Comparison of ENCODE assay signal across 30 mouse cellular contexts in genomic region chr13:112410461-112410860, GRCm38 (mm10). TPM values are rescaled to one million over a fixed set of nuclear protein-coding genes. Genes with fewer than 3 reads are reported as not detected.
DNase-seq lines count a peak whose midpoint lies in the region; ATAC-seq and TF ChIP-seq lines count a peak whose summit lies in the region.
"Had no signal": no experiment of that assay in that cellular context is flagged by ENCODE, and none has a peak within 500 bp of the region (broad histone marks: within the 10 kb centered on the region; RNA-seq: fewer than 3 reads in every experiment).

No protein-coding gene starts in this region.

- H3K36me3 ChIP-seq in lung, embryonic 15.5 days, result no peaks in the 10 kb centered on the region
- H3K36me3 ChIP-seq in lung, postnatal 0 days (ENCODE audit: insufficient read depth, low read length), result no peaks in the 10 kb centered on the region
- H3K36me3 ChIP-seq in midbrain, embryonic 11.5 days (ENCODE audit: control insufficient read depth, insufficient read depth, low read length), result no peaks in the 10 kb centered on the region
- no peaks in the 10 kb centered on the region for H3K36me3 ChIP-seq in midbrain, embryonic 16.5 days (ENCODE audit: control insufficient read depth, insufficient read depth, low read length)
- no peaks in the 10 kb centered on the region for H3K36me3 ChIP-seq in forebrain, embryonic 14.5 days (ENCODE audit: control insufficient read depth, insufficient read depth, low read length)
- H3K36me3 ChIP-seq: embryonic facial prominence, embryonic 13.5 days; embryonic facial prominence, embryonic 15.5 days; forebrain, embryonic 10.5 days; forebrain, embryonic 12.5 days; forebrain, embryonic 15.5 days; G1E had no signal

- H3K9ac ChIP-seq in lung, embryonic 15.5 days, result no peak overlapping the region
- no peak overlapping the region for H3K9ac ChIP-seq in lung, postnatal 0 days (replicated peaks; ENCODE audit: low read depth)
- H3K9ac ChIP-seq in midbrain, embryonic 11.5 days (ENCODE audit: low read length), result no peak overlapping the region
- H3K9ac ChIP-seq in midbrain, embryonic 16.5 days (ENCODE audit: low read depth, low read length), result no peak overlapping the region
- H3K9ac ChIP-seq in forebrain, embryonic 14.5 days (ENCODE audit: low read length), result no peak overlapping the region
- H3K9ac ChIP-seq: embryonic facial prominence, embryonic 13.5 days; embryonic facial prominence, embryonic 15.5 days; forebrain, embryonic 12.5 days; forebrain, embryonic 15.5 days; forebrain, postnatal 0 days had no signal

- no peak for TF ChIP-seq CTCF in lung, postnatal 0 days (IDR thresholded peaks at IDR 0.05)

- intact Hi-C loops in heart, postnatal 10 days (cut with DNase I), result no loop called here

- no peak overlapping the region for H3K4me3 ChIP-seq in lung, embryonic 15.5 days
- no peak overlapping the region for H3K4me3 ChIP-seq in lung, postnatal 0 days (ENCODE audit: low read depth, low read length)
- H3K4me3 ChIP-seq in midbrain, embryonic 11.5 days (ENCODE audit: low read depth, low read length), result no peak overlapping the region
- no peak overlapping the region for H3K4me3 ChIP-seq in midbrain, embryonic 16.5 days (ENCODE audit: low read depth, low read length)
- no peak overlapping the region for H3K4me3 ChIP-seq in forebrain, embryonic 14.5 days (ENCODE audit: low read depth, low read length)
- H3K4me3 ChIP-seq: embryonic facial prominence, embryonic 13.5 days; embryonic facial prominence, embryonic 15.5 days; erythroblast, embryonic 14.5 days; forebrain, embryonic 10.5 days; forebrain, embryonic 12.5 days; forebrain, embryonic 15.5 days had no signal

- peak overlapping the region; percentile 74; the same call in 1 of the 2 replicates for H3K27ac ChIP-seq in lung, embryonic 15.5 days
- no peak overlapping the region for H3K27ac ChIP-seq in lung, postnatal 0 days (ENCODE audit: low read length)
- no peak overlapping the region for H3K27ac ChIP-seq in midbrain, embryonic 11.5 days (ENCODE audit: low read depth, low read length)
- H3K27ac ChIP-seq in midbrain, embryonic 16.5 days (ENCODE audit: low read length), result no peak overlapping the region
- no peak overlapping the region for H3K27ac ChIP-seq in forebrain, embryonic 14.5 days (ENCODE audit: low read depth, low read length)
- H3K27ac ChIP-seq: embryonic facial prominence, embryonic 13.5 days; embryonic facial prominence, embryonic 15.5 days; forebrain, embryonic 10.5 days; forebrain, embryonic 12.5 days; forebrain, embryonic 15.5 days had no signal

- no peaks in the 10 kb centered on the region for H3K9me3 ChIP-seq in lung, embryonic 15.5 days
- H3K9me3 ChIP-seq in lung, postnatal 0 days (ENCODE audit: low read length), result no peaks in the 10 kb centered on the region
- no peaks in the 10 kb centered on the region for H3K9me3 ChIP-seq in midbrain, embryonic 11.5 days (ENCODE audit: control insufficient read depth, low read length)
- no peaks in the 10 kb centered on the region for H3K9me3 ChIP-seq in midbrain, embryonic 16.5 days (replicated peaks; ENCODE audit: control insufficient read depth, low read length, poor library complexity, severe bottlenecking)
- H3K9me3 ChIP-seq in forebrain, embryonic 14.5 days (replicated peaks; ENCODE audit: control insufficient read depth, low read length), result no peaks in the 10 kb centered on the region
- H3K9me3 ChIP-seq: embryonic facial prominence, embryonic 13.5 days; embryonic facial prominence, embryonic 15.5 days; forebrain, embryonic 10.5 days; forebrain, embryonic 12.5 days; forebrain, embryonic 15.5 days; G1E had no signal

- TF ChIP-seq EP300 in lung, postnatal 0 days (IDR thresholded peaks at IDR 0.05), result no peak

- 84% methylated on average over 4 of the region's 4 CpGs for WGBS in lung, embryonic 15.5 days
- WGBS in lung, postnatal 0 days, result 85% methylated on average over 4 of the region's 4 CpGs
- 94% methylated on average over 4 of the region's 4 CpGs for WGBS in midbrain, embryonic 11.5 days
- WGBS in midbrain, embryonic 16.5 days, result 97% methylated on average over 4 of the region's 4 CpGs
- WGBS in forebrain, embryonic 14.5 days, result 95% methylated on average over 4 of the region's 4 CpGs

- H3K27me3 ChIP-seq in lung, embryonic 15.5 days, result no peaks in the 10 kb centered on the region
- no peaks in the 10 kb centered on the region for H3K27me3 ChIP-seq in lung, postnatal 0 days (replicated peaks; ENCODE audit: insufficient read depth, low read length)
- no peaks in the 10 kb centered on the region for H3K27me3 ChIP-seq in midbrain, embryonic 11.5 days (ENCODE audit: control insufficient read depth, insufficient read depth, low read length)
- H3K27me3 ChIP-seq in midbrain, embryonic 16.5 days (ENCODE audit: control insufficient read depth, insufficient read depth, low read depth, low read length), result no peaks in the 10 kb centered on the region
- no peaks in the 10 kb centered on the region for H3K27me3 ChIP-seq in forebrain, embryonic 14.5 days (replicated peaks; ENCODE audit: control insufficient read depth, insufficient read depth, low read length)
- H3K27me3 ChIP-seq: CH12.LX; embryonic facial prominence, embryonic 13.5 days; embryonic facial prominence, embryonic 15.5 days; forebrain, embryonic 12.5 days; forebrain, embryonic 15.5 days; Patski had no signal

- DNase-seq in heart, adult 11 months, result peak; percentile 76
- DNase-seq in heart, postnatal 10 days, result no peak
- no peak for DNase-seq in lung, postnatal 0 days (ENCODE audit: low spot score)
- peak; percentile 19 for DNase-seq in midbrain, embryonic 11.5 days (ENCODE audit: low spot score, missing footprints)
- peak; percentile 60 for DNase-seq in R1 (ENCODE audit: low read depth, low spot score)
- DNase-seq in forebrain, embryonic 14.5 days (ENCODE audit: low spot score), result no peak
- DNase-seq: adrenal gland, adult 2 months; adrenal gland, postnatal 10 days; adrenal gland, postnatal 25 days; B cell, adult 2 months; cerebellum, adult 11 months; cerebellum, adult 18-20 months; cerebellum, adult 8-10 months; cerebellum, adult 9-11 months; cerebellum, postnatal 14 days; cerebellum, postnatal 36 days; embryo, embryonic 11 days; forebrain, postnatal 0 days had no signal

- peaks cover 10% of the 10 kb centered on the region; the same call in 1 of the 2 replicates for H3K4me1 ChIP-seq in lung, embryonic 15.5 days
- no peaks in the 10 kb centered on the region for H3K4me1 ChIP-seq in lung, postnatal 0 days (ENCODE audit: insufficient read depth, low read depth, low read length)
- H3K4me1 ChIP-seq in midbrain, embryonic 11.5 days (ENCODE audit: control insufficient read depth, insufficient read depth, low read length), result no peaks in the 10 kb centered on the region
- H3K4me1 ChIP-seq in midbrain, embryonic 16.5 days (ENCODE audit: control insufficient read depth, insufficient read depth, low read length), result no peaks in the 10 kb centered on the region
- H3K4me1 ChIP-seq in forebrain, embryonic 14.5 days (ENCODE audit: control insufficient read depth, insufficient read depth, low read length), result no peaks in the 10 kb centered on the region
- H3K4me1 ChIP-seq: embryonic facial prominence, embryonic 13.5 days; embryonic facial prominence, embryonic 15.5 days; forebrain, embryonic 10.5 days; forebrain, embryonic 12.5 days; forebrain, embryonic 15.5 days had no signal

- no peak for ATAC-seq in lung, embryonic 15.5 days (ENCODE audit: borderline replicate concordance, extremely low read depth, low FRiP score, low TSS enrichment)
- ATAC-seq in lung, postnatal 0 days, result no peak
- no peak for ATAC-seq in midbrain, embryonic 11.5 days (ENCODE audit: low FRiP score)
- ATAC-seq in midbrain, embryonic 16.5 days, result no peak
- ATAC-seq in forebrain, embryonic 14.5 days, result no peak
- ATAC-seq: CD4-positive, CD25-positive, alpha-beta regulatory T cell, adult 4 months; forebrain, embryonic 15.5 days; forebrain, postnatal 0 days; Patski had no signal

- no peak overlapping the region for H3K4me2 ChIP-seq in lung, embryonic 15.5 days
- H3K4me2 ChIP-seq in lung, postnatal 0 days (replicated peaks; ENCODE audit: low read depth, low read length), result no peak overlapping the region
- no peak overlapping the region for H3K4me2 ChIP-seq in midbrain, embryonic 11.5 days
- H3K4me2 ChIP-seq in midbrain, embryonic 16.5 days (ENCODE audit: low read length), result no peak overlapping the region
- no peak overlapping the region for H3K4me2 ChIP-seq in forebrain, embryonic 14.5 days (ENCODE audit: low read length)
- H3K4me2 ChIP-seq: embryonic facial prominence, embryonic 13.5 days; embryonic facial prominence, embryonic 15.5 days; forebrain, embryonic 12.5 days; forebrain, embryonic 15.5 days had no signal

RNA-seq across cellular contexts. Expression of gene Il6st, which starts 53.4 kb away (rescaled TPM):
- 100 to 1,000 TPM; 164 to 212 TPM for total RNA-seq in heart, postnatal 10 days (2021)
- polyA plus RNA-seq in lung, embryonic 15.5 days (2015; fragmentation: Nextera tagmentation; extraction: Ambion mirVana), result 36.4 and 36.7 TPM in 2 replicates
- 30.4 and 33.7 TPM in 2 replicates for polyA plus RNA-seq in lung, postnatal 0 days (2015; fragmentation: Nextera tagmentation; extraction: Ambion mirVana)
- 28.4 and 32.3 TPM in 2 replicates for polyA plus RNA-seq in midbrain, embryonic 11.5 days (2014; fragmentation: Nextera tagmentation; extraction: Ambion mirVana)
- 20.5 and 25.1 TPM in 2 replicates for polyA plus RNA-seq in midbrain, embryonic 16.5 days (2015; fragmentation: Nextera tagmentation; extraction: Ambion mirVana)
- 9.8 and 12.6 TPM in 2 replicates for polyA plus RNA-seq in forebrain, embryonic 14.5 days (2014; fragmentation: Nextera tagmentation; extraction: Ambion mirVana)

Comparison
In these comparisons a context has a peak if more than half of its experiments do, and no peak if none do; other contexts are left out.
1. DNase-seq: peak in heart, adult 11 months (single experiment), midbrain, embryonic 11.5 days (single experiment) and R1 (single experiment); none in heart, postnatal 10 days (0 of 2), lung, postnatal 0 days (single experiment) and forebrain, embryonic 14.5 days (single experiment).